Mouse (Mus musculus): ENCODE results near the gene Alkbh7. TPM values are rescaled to one million over a fixed set of nuclear protein-coding genes. Genes with fewer than 3 reads are reported as not detected.

The Alkbh7 gene
- total RNA-seq, 2 experiments from 2014 or later: 25.8 to 27.6 TPM

DNA sequence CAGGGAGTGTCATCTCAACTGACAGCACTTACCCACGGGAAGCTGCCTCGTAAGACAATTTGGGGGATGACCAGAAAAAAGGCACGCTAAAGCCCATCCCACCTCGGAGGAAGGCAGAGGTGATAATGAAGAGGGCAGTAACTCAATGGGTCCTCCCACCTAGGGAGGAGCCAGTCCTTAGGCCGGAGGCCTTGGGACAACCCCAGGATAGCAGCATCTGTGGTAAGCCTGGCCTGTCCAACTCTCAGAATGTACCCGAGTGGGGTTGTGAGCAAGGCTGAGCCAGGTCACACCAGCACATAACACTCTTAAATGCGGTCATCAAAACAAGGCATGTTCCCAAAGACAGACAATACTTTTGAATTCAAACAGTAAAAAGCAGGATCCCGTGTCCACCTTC, 32.6 kb downstream of the Alkbh7 start:
- no peak for DNase-seq (ENCODE audit: low spot score in 2 of 2)

DNA sequence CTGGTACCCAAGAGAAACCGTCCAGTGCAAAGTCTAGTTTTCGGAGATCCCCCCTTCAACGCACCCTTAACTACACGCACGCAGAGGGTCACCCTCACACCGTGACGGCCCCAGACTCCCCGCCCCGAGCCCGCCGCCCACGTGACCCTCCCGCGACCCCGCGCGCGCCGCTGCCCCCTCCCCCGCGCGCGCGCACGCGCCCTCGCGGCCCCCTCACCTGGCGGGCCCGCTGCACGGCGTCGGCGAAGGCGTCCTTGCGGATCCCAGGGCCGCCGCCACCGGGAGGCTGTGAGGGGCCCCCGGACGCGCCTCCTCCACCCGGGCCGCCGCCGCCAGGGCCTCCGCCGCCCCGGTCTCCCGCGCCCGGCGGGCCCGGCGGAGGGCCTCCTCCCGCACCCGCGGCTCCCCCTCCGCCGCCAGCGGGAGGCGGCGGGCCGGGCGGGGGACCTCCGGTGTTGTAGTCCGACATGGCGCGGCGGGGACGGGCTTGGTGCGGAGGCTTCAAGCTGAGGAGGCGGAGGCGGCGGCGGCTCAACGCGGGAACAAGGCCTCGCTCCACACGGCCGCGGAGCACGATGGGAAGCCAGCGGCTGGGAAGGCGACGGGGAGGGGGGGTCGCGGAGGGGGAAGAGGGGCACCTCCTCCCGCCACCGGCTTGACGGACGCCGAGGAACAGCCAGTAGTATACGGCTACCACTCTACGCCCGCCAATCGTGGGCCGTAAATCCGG, 34.0 kb downstream of the Alkbh7 start, which contains the start of gene Khsrp:
TSS of gene Khsrp (minus strand) at position 592 of the 730 bp plus-strand sequence.
- no peak for DNase-seq (ENCODE audit: low spot score in 2 of 2)

- peak; percentile 100 for DNase-seq (ENCODE audit: low spot score in 2 of 2)
Observed at GRCm38 (mm10) chr17:57031661-57032420, 34.7 kb downstream of the Alkbh7 start.

DNA sequence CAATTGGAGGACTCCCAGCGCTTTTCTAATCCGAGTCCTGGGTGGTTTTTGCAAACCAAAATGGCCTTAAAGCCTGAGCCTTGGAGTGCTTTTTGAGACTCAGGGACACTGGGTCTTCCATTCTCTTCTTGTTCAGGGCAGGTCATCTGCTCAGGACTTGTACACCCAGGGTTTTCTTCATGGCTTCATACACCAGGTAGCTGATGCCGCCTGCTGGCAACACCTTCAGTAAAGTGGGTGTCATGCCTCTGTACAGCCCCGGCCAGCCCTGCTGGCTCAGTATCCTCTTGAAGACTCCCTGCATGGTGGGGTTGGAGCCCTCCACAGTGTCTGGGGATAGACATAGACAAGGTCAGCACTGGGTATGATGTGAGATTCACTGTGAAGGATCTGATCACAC, 35.7 kb downstream of the Alkbh7 start:
- no peak for DNase-seq (ENCODE audit: low spot score in 2 of 2)

- no peak for DNase-seq (ENCODE audit: low spot score in 2 of 2)
Observed at GRCm38 (mm10) chr17:57038978-57039377, 41.8 kb downstream of the Alkbh7 start.

- DNase-seq (ENCODE audit: low spot score in 2 of 2): no peak
Observed at GRCm38 (mm10) chr17:57041554-57041953, 44.4 kb downstream of the Alkbh7 start, which contains the start of gene Slc25a41. TSS of gene Slc25a41 (minus strand) at chr17:57041654.

DNA sequence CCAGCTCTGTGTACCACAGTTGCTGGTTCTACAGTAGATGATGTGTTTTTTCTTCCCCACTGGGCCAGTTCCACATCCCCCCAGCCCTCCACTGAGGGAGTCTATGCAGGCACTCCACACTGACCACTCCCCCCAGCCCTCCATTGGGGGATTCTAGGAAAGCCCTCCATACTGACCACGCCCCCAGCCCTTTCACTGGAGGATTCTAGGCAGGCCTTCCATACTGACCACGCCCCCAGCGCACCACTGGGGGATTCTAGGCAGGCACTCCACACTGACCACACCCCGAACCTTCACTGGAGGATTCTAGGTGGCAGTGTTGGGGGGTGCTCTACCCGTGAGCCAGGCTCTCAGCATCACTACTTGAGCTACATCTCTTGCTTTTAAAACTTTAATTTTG, 50.3 kb downstream of the Alkbh7 start:
- DNase-seq (ENCODE audit: low spot score in 2 of 2): no peak

DNA sequence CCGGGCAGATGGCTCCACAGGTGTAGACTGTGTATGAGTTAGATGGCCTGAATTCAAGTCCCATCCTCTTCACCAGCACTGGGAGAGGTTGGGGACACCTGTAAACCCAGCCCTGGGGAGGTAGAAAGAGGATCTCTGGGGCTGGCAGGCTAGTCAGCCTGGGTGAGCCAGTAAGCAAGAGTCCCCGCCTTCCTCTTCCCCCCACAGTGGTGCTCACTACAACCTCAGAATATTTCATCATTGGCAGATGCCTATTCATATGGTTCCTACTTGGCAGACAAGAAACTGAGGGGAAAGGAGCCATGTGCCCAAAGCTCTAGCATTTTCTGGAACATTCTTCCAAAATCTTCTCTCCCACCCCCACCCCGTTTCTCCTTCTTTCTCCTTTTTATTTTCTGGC, 51.7 kb downstream of the Alkbh7 start:
- no peak for DNase-seq (ENCODE audit: low spot score in 2 of 2)

Other genes with a start within 250 kb of the Alkbh7 start
- gene Nrtn, start 239.8 kb upstream of the Alkbh7 start, total RNA-seq (2021): 1 to 10 TPM; 1.6 to 3.4 TPM
- 10 to 100 TPM; 63.4 to 68.8 TPM for gene Dus3l, start 232.6 kb upstream of the Alkbh7 start, total RNA-seq (2021)
- 1 to 10 TPM in 1 of 2 experiments, under 1 TPM in 1; 0.99 to 1.2 TPM for gene Prr22, start 227.1 kb upstream of the Alkbh7 start, total RNA-seq (2021)
- gene Rfx2, start 166.3 kb upstream of the Alkbh7 start, total RNA-seq (2021): 1 to 10 TPM; 4.8 to 5.7 TPM
- gene Acsbg2, start 122.9 kb upstream of the Alkbh7 start, total RNA-seq (2021): not detected
- gene 1700061G19Rik, start 121.9 kb upstream of the Alkbh7 start, total RNA-seq (2021): under 1 TPM in 1 of 2 experiments, not detected in 1; 0.15 TPM
- 10 to 100 TPM; 96.2 to 98.2 TPM for gene Mllt1, start 61.9 kb upstream of the Alkbh7 start, total RNA-seq (2021)
- not detected for gene Acer1, start 15.2 kb upstream of the Alkbh7 start, total RNA-seq (2021)
- 10 to 100 TPM; 68.6 to 75.6 TPM for gene Clpp, start 7.0 kb upstream of the Alkbh7 start, total RNA-seq (2021)
- gene Pspn, start 2.7 kb downstream of the Alkbh7 start, total RNA-seq (2021): not detected
- gene Gtf2f1, start 13.9 kb downstream of the Alkbh7 start, total RNA-seq (2021): 10 to 100 TPM; 67.3 to 68.6 TPM
- gene Gm17949, start 14.1 kb downstream of the Alkbh7 start, total RNA-seq (2021): under 1 TPM; 0.37 to 0.38 TPM
- gene Khsrp, start 34.2 kb downstream of the Alkbh7 start, total RNA-seq (2021): 100 to 1,000 TPM; 114 to 117 TPM
- gene Slc25a41, start 44.3 kb downstream of the Alkbh7 start, total RNA-seq (2021): not detected
- 1 to 10 TPM in 1 of 2 experiments, under 1 TPM in 1; 0.71 to 1.2 TPM for gene Crb3, start 61.8 kb downstream of the Alkbh7 start, total RNA-seq (2021)
- gene Slc25a23, start 62.5 kb downstream of the Alkbh7 start, total RNA-seq (2021): 100 to 1,000 TPM; 374 to 393 TPM
- 1 to 10 TPM; 1.1 to 1.4 TPM for gene Dennd1c, start 81.2 kb downstream of the Alkbh7 start, total RNA-seq (2021)
- gene Tubb4a, start 90.4 kb downstream of the Alkbh7 start, total RNA-seq (2021): 100 to 1,000 TPM; 515 to 565 TPM
- 1 to 10 TPM; 1.0 to 1.2 TPM for gene Tnfsf9, start 108.0 kb downstream of the Alkbh7 start, total RNA-seq (2021)
- under 1 TPM in 1 of 2 experiments, not detected in 1; 0.40 TPM for gene Cd70, start 152.4 kb downstream of the Alkbh7 start, total RNA-seq (2021)
- not detected for gene Tnfsf14, start 196.8 kb downstream of the Alkbh7 start, total RNA-seq (2021)
- 1 to 10 TPM; 1.9 to 2.5 TPM for gene C3, start 230.8 kb downstream of the Alkbh7 start, total RNA-seq (2021)

Data from layer of hippocampus, adult 18-20 months (tissue).